Mouse (Mus musculus): ENCODE measurements around the gene Kctd4. TPM values are rescaled to one million over a fixed set of nuclear protein-coding genes. Genes with fewer than 3 reads are reported as not detected.

Gene Kctd4
- polyA plus RNA-seq, 1 experiment from 2014 or later, result 3.5 TPM

DNA sequence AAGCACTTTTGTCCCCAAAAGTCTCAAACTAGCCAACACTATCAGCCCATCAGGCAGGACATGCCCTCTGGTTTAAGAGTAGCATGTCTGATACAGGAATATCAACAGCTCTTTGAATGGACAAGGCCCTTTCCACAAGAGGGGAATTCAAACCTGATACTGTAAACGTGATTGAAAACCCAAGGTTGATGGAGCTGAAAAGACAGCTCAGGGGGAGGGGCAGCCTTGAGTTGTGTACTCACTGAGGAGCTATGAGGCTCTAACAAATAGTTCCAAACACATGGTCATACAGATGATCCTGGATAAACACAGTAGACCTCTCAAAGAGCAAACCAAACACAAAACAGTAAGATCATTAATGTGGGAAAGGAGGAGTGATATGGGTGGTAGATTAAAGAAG lies 43.3 kb downstream of the Kctd4 start:
- Histone ChIP-seq H3K36me3 (ENCODE audit: poor library complexity, severe bottlenecking) (0 out of 2 replicates have a peak, but pooled peaks cover 3% of the 10 kb centered on the region), H3K27ac (no peak overlapping the region), H3K27me3 (no peaks in the 10 kb centered on the region), H3K4me2 (no peak overlapping the region), H3K9ac (no peak overlapping the region), H3K4me3 (no peak overlapping the region), H3K9me3 (replicated peaks) (no peaks in the 10 kb centered on the region), H3K4me1 (no peaks in the 10 kb centered on the region)
- ATAC-seq, result no peak
- WGBS, result 59% methylated on average over 1 of the region's 1 CpGs

DNA sequence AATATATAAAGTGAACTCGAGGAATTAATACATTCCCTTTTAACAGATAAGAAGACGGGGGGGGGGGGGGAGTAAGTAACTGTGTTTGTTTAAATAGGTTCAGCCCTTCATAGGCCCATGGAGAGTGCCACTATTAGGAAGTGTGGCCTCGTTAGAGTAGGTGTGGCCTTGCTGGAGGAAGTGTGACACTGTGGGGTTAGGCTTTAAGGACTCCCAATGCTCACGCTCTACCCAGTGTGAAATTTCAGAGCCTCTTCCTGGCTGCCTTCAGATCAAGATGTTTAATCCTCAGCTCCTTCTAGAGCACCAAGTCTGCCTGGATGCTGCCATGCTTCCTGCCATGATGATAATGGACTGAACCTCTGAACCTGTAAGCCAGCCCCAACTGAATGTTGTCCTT lies 47.0 kb downstream of the Kctd4 start:
- Histone ChIP-seq H3K9me3 (replicated peaks) (no peaks in the 10 kb centered on the region), H3K9ac (no peak overlapping the region), H3K27me3 (no peaks in the 10 kb centered on the region), H3K4me3 (no peak overlapping the region), H3K27ac (no peak overlapping the region), H3K36me3 (ENCODE audit: poor library complexity, severe bottlenecking) (peaks cover 5% of the 10 kb centered on the region; the same call in 1 of the 2 replicates), H3K4me1 (no peaks in the 10 kb centered on the region), H3K4me2 (no peak overlapping the region)
- ATAC-seq, result no peak
- WGBS, result 82% methylated on average over 4 of the region's 4 CpGs

DNA sequence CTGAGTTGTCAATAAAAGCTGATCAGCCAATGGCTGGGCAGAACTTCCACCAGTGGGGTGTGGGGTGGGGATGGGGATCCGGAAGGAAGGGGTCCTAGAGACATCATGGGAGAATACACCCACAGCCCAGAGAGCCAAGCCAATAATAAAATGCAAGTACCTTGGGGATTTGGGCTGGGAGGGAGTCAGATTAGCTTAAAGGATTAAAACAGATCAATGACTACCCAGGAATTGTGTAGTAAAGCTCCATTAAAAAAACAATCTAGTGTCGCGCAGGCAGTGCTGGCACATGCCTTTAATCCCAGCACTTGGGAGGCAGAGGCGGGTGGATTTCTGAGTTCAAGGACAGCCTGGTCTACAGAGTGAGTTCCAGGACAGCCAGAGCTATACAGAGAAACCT lies 50.2 kb downstream of the Kctd4 start:
- Histone ChIP-seq H3K27me3 (no peaks in the 10 kb centered on the region), H3K36me3 (ENCODE audit: poor library complexity, severe bottlenecking) (peaks cover 7% of the 10 kb centered on the region; the same call in 1 of the 2 replicates), H3K9ac (no peak overlapping the region), H3K27ac (no peak overlapping the region), H3K4me1 (peaks cover 20% of the 10 kb centered on the region), H3K9me3 (replicated peaks) (no peaks in the 10 kb centered on the region), H3K4me3 (no peak overlapping the region), H3K4me2 (no peak overlapping the region)
- WGBS, result 82% methylated on average over 4 of the region's 4 CpGs
- no peak for ATAC-seq

GRCm38 (mm10) chr14:76008174-76008573 lies 53.4 kb downstream of the Kctd4 start:
- no peaks in the 10 kb centered on the region for H3K9me3 ChIP-seq (replicated peaks)
- no peak for ATAC-seq
- peaks cover 4% of the 10 kb centered on the region; the same call in 1 of the 2 replicates for H3K36me3 ChIP-seq (ENCODE audit: poor library complexity, severe bottlenecking)
- no peak overlapping the region for H3K4me3 ChIP-seq
- no peaks in the 10 kb centered on the region for H3K27me3 ChIP-seq
- peaks cover 28% of the 10 kb centered on the region for H3K4me1 ChIP-seq
- no peak overlapping the region for H3K27ac ChIP-seq
- no peak overlapping the region for H3K9ac ChIP-seq
- H3K4me2 ChIP-seq, result no peak overlapping the region
- 95% methylated on average over 1 of the region's 1 CpGs for WGBS

DNA sequence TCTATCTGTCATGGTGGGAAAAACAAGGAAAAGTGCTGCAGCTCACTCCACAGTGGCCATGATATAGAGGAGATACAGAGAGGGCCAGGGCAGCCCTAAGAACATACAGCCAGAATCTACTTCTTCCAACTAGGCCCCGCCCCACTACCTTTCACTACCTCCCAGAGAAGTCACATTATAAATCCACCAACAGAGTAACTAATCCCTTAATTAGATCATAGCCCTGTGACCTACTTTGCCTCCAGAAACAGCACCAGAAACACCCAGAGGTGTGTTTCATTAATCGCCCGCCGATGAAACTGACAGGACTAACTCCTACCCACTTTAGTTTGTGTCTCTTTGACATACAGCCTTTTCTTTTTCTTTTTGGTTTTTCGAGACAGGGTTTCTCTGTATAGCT lies 54.4 kb downstream of the Kctd4 start:
- ATAC-seq, result no peak
- H3K4me2 ChIP-seq, result peak overlapping the region; percentile 84
- no peaks in the 10 kb centered on the region for H3K9me3 ChIP-seq (replicated peaks)
- peaks cover 4% of the 10 kb centered on the region; the same call in 1 of the 2 replicates for H3K36me3 ChIP-seq (ENCODE audit: poor library complexity, severe bottlenecking)
- no peak overlapping the region for H3K27ac ChIP-seq
- H3K4me1 ChIP-seq, result peaks cover 28% of the 10 kb centered on the region
- H3K27me3 ChIP-seq, result no peaks in the 10 kb centered on the region
- peak overlapping the region; percentile 87 for H3K4me3 ChIP-seq
- H3K9ac ChIP-seq, result 0 out of 2 replicates have a peak overlapping the region, but pooled peaks have one; percentile 85
- WGBS, result 76% methylated on average over 5 of the region's 5 CpGs

DNA sequence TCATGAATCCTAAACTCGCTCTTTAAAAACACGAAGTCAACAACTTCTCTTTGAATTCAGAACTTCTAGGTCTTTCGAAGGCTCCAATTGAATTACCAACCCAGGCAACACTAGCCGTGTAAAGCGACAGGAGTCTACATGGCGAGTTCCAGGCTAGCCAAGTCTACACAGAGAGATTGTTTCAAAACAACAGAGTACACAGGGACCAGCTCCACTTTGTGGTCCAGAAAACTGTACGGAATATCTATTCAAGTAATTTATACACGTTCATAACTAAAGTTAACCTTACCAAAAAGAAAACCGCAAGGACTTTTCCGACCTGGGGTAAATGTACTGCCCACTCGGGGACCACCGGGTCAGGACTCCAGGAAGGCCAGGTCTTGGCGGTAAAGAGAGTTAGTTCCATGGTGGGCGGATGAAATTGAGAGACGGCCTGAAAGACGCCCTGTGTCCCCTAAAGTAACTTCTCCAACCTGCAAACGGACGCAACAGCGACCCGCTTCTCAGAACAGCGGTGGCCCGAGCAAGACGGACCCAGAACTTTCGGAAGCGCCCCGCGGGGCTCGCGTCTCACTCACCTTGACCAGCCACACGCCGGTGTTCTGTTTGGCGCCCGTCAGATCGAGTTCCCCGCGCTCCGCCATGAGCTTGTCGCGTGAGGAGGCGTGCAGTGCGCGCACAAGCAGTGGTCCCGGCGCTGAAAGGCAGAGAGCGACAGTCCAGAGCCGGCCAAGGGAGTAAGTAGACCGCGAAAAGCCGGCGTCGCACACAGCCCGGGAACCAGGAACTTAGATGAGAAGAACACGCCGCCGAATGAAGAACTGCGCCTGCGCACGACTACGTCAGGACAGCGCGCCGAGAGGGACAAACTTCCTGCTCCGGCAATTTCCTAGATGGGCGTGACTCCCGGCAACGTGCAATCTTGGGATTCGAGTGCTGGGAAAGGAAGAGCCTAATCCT lies 55.6 kb downstream of the Kctd4 start, which contains the start of gene Gtf2f2:
TSS of gene Gtf2f2 (minus strand) at position 764 of the 960 bp plus-strand sequence.
- Histone ChIP-seq H3K36me3 (ENCODE audit: poor library complexity, severe bottlenecking) (peaks cover 4% of the 10 kb centered on the region; the same call in 1 of the 2 replicates), H3K4me3 (peak within 1 kb of the TSS; percentile 87), H3K9me3 (replicated peaks) (no peaks in the 10 kb centered on the region), H3K27ac (peak within 1 kb of the TSS; percentile 79), H3K4me2 (peak within 1 kb of the TSS; percentile 84), H3K27me3 (no peaks in the 10 kb centered on the region), H3K4me1 (peaks cover 28% of the 10 kb centered on the region), H3K9ac (peak within 1 kb of the TSS; percentile 85)
- peak; percentile 95 for ATAC-seq
- under 1% methylated on average over 67 of the region's 67 CpGs for WGBS

GRCm38 (mm10) chr14:76011062-76011457 lies 56.3 kb downstream of the Kctd4 start:
- no peak overlapping the region for H3K27ac ChIP-seq
- WGBS, result 29% methylated on average over 7 of the region's 7 CpGs
- H3K4me1 ChIP-seq, result peaks cover 28% of the 10 kb centered on the region
- peak overlapping the region; percentile 87 for H3K4me3 ChIP-seq
- H3K4me2 ChIP-seq, result peak overlapping the region; percentile 84
- H3K9me3 ChIP-seq (replicated peaks), result no peaks in the 10 kb centered on the region
- peak; percentile 25 for ATAC-seq
- H3K36me3 ChIP-seq (ENCODE audit: poor library complexity, severe bottlenecking), result peaks cover 4% of the 10 kb centered on the region; the same call in 1 of the 2 replicates
- H3K9ac ChIP-seq, result peak overlapping the region; percentile 17; the same call in 1 of the 2 replicates
- no peaks in the 10 kb centered on the region for H3K27me3 ChIP-seq

- 50% methylated on average over 2 of the region's 2 CpGs for WGBS
- no peak for ATAC-seq
- H3K9ac ChIP-seq, result no peak overlapping the region
Observed at GRCm38 (mm10) chr14:76014331-76014730, 59.5 kb downstream of the Kctd4 start.

More at GRCm38 (mm10) chr14:76014331-76014730, 59.5 kb downstream of the Kctd4 start:
- H3K27ac ChIP-seq, result no peak overlapping the region
- H3K36me3 ChIP-seq (ENCODE audit: poor library complexity, severe bottlenecking), result no peaks in the 10 kb centered on the region
- H3K9me3 ChIP-seq (replicated peaks), result peaks cover 1% of the 10 kb centered on the region; the same call in 1 of the 2 replicates
- no peaks in the 10 kb centered on the region for H3K27me3 ChIP-seq
- no peak overlapping the region for H3K4me3 ChIP-seq
- no peak overlapping the region for H3K4me2 ChIP-seq
- H3K4me1 ChIP-seq, result peaks cover 14% of the 10 kb centered on the region

Other genes starting within 250 kb of the Kctd4 start
- gene Cog3, start 200.5 kb upstream of the Kctd4 start, polyA plus RNA-seq (2015; fragmentation: Nextera tagmentation; extraction: Ambion mirVana), result 19.3 and 21.5 TPM in 2 replicates
- gene Slc25a30, start 168.0 kb upstream of the Kctd4 start, polyA plus RNA-seq (2015; fragmentation: Nextera tagmentation; extraction: Ambion mirVana), result 9.5 and 11.4 TPM in 2 replicates
- gene Tpt1, start 109.9 kb upstream of the Kctd4 start, polyA plus RNA-seq (2015; fragmentation: Nextera tagmentation; extraction: Ambion mirVana), result 977 and 1,124 TPM in 2 replicates
- 52.3 and 56.5 TPM in 2 replicates for gene Gtf2f2, start 55.9 kb downstream of the Kctd4 start, polyA plus RNA-seq (2015; fragmentation: Nextera tagmentation; extraction: Ambion mirVana)
- gene Gpalpp1, start 155.8 kb downstream of the Kctd4 start, polyA plus RNA-seq (2015; fragmentation: Nextera tagmentation; extraction: Ambion mirVana), result 13.6 and 14.5 TPM in 2 replicates
- gene Nufip1, start 155.9 kb downstream of the Kctd4 start, polyA plus RNA-seq (2015; fragmentation: Nextera tagmentation; extraction: Ambion mirVana), result 16.1 and 16.6 TPM in 2 replicates